Mouse (Mus musculus): Measurements from ENCODE around the gene Epo. TPM values are rescaled to one million over a fixed set of nuclear protein-coding genes. Genes with fewer than 3 reads are reported as not detected.

Gene Epo
- polyA plus RNA-seq, 1 experiment = not detected

DNA sequence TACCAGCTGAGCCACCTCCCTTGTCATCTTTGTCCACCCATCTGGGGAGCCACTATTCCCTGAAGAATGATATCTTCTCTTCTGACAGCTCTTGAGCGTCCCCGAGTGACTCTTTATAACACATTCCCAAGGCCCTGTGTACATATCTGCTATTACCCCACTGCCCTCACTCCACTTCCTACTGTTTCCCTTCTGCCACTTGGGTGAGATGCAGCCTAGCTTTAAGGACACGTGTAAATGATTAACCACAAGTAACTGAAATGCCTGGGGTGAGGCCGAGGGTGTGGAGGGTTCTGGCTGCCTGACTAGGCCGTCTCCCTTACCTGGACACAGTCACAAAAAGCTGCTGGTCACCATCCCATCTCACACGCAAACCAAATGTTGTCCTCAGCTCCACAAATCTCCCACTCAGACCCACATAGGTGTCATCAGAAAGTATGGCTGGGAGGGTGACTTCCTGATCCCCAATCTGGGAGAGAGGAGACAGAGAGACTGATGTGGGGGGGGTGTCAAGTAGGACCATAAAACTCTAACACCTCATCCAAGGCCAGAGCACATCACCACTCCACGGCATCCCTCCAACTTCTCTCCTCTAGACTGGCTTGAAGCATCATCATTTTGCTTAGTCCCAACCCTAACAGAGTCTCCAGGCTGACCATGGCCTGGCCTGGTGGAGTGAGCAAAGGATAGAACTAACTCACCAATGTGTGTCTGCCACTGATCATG lies 77.0 kb downstream of the Epo start:
- H3K4me1 ChIP-seq (ENCODE audit: control insufficient read depth, insufficient read depth, low read length) = no peaks in the 10 kb centered on the region
- TF ChIP-seq POLR2A (IDR thresholded peaks at IDR 0.05; ENCODE audit: borderline replicate concordance, insufficient read depth, low read length) = no peak
- no peak for TF ChIP-seq CTCF (IDR thresholded peaks at IDR 0.05; ENCODE audit: borderline replicate concordance, insufficient read depth, low read depth, low read length)
- WGBS = 72% methylated on average over 7 of the region's 7 CpGs
- no peak for DNase-seq
- no peak overlapping the region for H3K27ac ChIP-seq (ENCODE audit: insufficient read depth, low read length)
- H3K4me3 ChIP-seq (replicated peaks; ENCODE audit: insufficient read depth, low read depth, low read length) = no peak overlapping the region
- H3K27me3 ChIP-seq (ENCODE audit: control insufficient read depth, insufficient read depth, low read length) = no peaks in the 10 kb centered on the region

DNA sequence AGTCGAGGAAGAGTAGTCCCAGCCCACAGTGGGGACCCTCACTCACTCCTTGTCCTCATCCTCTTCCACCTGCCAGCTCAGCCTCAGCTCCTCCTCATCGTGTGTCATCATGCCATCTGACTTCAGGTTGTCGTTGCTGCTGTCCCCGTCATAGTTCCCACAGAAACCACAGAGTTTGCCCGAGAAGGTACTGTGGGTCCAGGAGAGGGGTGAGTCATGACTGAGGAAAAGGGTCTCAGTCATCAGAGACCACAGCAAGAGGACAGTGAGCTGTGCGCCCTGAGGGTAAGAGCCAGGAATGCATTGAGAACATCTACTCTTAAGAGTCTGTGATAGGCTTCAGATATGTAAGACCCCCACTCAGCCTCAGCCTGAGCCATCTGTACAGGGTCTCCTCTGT lies 77.8 kb downstream of the Epo start:
- no peaks in the 10 kb centered on the region for H3K4me1 ChIP-seq (ENCODE audit: control insufficient read depth, insufficient read depth, low read length)
- TF ChIP-seq POLR2A (IDR thresholded peaks at IDR 0.05; ENCODE audit: borderline replicate concordance, insufficient read depth, low read length) (no peak), CTCF (IDR thresholded peaks at IDR 0.05; ENCODE audit: borderline replicate concordance, insufficient read depth, low read depth, low read length) (no peak)
- H3K4me3 ChIP-seq (replicated peaks; ENCODE audit: insufficient read depth, low read depth, low read length) = no peak overlapping the region
- no peak overlapping the region for H3K27ac ChIP-seq (ENCODE audit: insufficient read depth, low read length)
- 85% methylated on average over 6 of the region's 6 CpGs for WGBS
- DNase-seq = no peak
- no peaks in the 10 kb centered on the region for H3K27me3 ChIP-seq (ENCODE audit: control insufficient read depth, insufficient read depth, low read length)

GRCm38 (mm10) chr5:137445536-137445935 lies 87.5 kb downstream of the Epo start:
- Histone ChIP-seq H3K4me1 (ENCODE audit: control insufficient read depth, insufficient read depth, low read length) (no peaks in the 10 kb centered on the region), H3K27me3 (ENCODE audit: control insufficient read depth, insufficient read depth, low read length) (no peaks in the 10 kb centered on the region), H3K4me3 (replicated peaks; ENCODE audit: insufficient read depth, low read depth, low read length) (no peak overlapping the region), H3K27ac (ENCODE audit: insufficient read depth, low read length) (no peak overlapping the region)
- DNase-seq = no peak
- TF ChIP-seq CTCF (IDR thresholded peaks at IDR 0.05; ENCODE audit: borderline replicate concordance, insufficient read depth, low read depth, low read length) (no peak), POLR2A (IDR thresholded peaks at IDR 0.05; ENCODE audit: borderline replicate concordance, insufficient read depth, low read length) (no peak)

DNA sequence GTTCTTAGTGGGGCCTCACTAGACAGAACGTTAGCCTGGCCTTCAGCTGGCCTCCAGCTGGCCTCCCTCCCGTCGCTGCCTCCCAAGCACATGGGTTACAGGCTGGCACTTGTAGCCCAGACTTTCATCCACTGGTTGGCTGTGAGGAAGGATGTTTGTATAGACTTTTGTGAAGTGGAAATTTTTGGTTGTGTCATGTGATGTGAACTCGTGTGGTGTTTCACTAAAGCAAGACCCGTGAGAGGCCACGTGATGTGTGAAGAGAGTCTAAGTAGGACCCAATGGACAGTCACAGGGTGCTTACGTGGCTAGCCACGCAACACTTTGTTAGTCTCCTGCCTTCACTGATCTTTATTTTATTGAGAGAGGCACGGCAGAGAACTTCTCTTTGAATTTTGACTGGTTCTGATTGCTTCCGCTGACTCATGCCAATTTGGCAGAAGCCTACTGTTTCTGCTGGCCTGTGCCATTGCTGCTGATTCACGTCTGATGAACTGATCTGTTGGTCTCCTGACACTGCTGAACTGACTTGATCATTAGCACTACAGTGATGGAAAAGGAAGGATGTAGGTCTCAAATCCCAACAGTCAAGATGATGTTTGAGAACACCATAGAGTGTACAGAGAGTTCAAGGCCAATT lies 92.7 kb downstream of the Epo start:
- Histone ChIP-seq H3K4me3 (replicated peaks; ENCODE audit: insufficient read depth, low read depth, low read length) (no peak overlapping the region), H3K4me1 (ENCODE audit: control insufficient read depth, insufficient read depth, low read length) (no peaks in the 10 kb centered on the region), H3K27ac (ENCODE audit: insufficient read depth, low read length) (no peak overlapping the region), H3K27me3 (ENCODE audit: control insufficient read depth, insufficient read depth, low read length) (no peaks in the 10 kb centered on the region)
- no peak for DNase-seq
- TF ChIP-seq CTCF (IDR thresholded peaks at IDR 0.05; ENCODE audit: borderline replicate concordance, insufficient read depth, low read depth, low read length) = no peak
- TF ChIP-seq POLR2A (IDR thresholded peaks at IDR 0.05; ENCODE audit: borderline replicate concordance, insufficient read depth, low read length) = no peak
- 40% methylated on average over 11 of the region's 11 CpGs for WGBS

DNA sequence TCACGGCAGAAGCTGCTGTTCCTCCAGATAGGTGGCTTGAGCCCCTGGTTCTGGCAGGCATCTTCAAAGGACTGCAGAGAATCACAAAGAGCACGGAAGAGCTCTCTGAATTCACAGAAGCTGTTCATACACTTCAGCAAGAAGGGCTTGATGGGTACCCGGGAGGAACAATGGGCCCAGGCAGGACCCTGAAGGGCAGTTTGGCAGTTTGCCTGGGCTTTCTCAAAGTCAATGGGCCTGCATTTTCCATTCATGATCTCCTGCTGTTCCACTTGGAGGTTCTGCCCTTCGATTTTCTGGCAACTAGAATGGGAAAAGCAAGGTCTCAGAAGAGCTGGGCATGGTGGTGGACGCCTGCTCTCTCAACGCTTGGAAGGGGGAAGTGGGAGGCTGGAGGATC lies 99.2 kb downstream of the Epo start:
- no peak overlapping the region for H3K4me3 ChIP-seq (replicated peaks; ENCODE audit: insufficient read depth, low read depth, low read length)
- 23% methylated on average over 6 of the region's 6 CpGs for WGBS
- DNase-seq = peak in 1 of 2 experiments; percentile 8
- no peak overlapping the region for H3K27ac ChIP-seq (ENCODE audit: insufficient read depth, low read length)
- no peak for TF ChIP-seq CTCF (IDR thresholded peaks at IDR 0.05; ENCODE audit: borderline replicate concordance, insufficient read depth, low read depth, low read length)
- H3K4me1 ChIP-seq (ENCODE audit: control insufficient read depth, insufficient read depth, low read length) = no peaks in the 10 kb centered on the region
- H3K27me3 ChIP-seq (ENCODE audit: control insufficient read depth, insufficient read depth, low read length) = no peaks in the 10 kb centered on the region

Other genes with a start within 250 kb of the Epo start
- gene Ache, start 245.7 kb downstream of the Epo start, polyA plus RNA-seq (2012; rRNA removed) = 155 and 165 TPM in 2 replicates
- gene Ufsp1, start 238.6 kb downstream of the Epo start, polyA plus RNA-seq (2012; rRNA removed) = 27.9 and 28.2 TPM in 2 replicates
- gene Srrt, start 225.6 kb downstream of the Epo start, polyA plus RNA-seq (2012; rRNA removed) = 208 and 224 TPM in 2 replicates
- gene Trip6, start 218.8 kb downstream of the Epo start, polyA plus RNA-seq (2012; rRNA removed) = 10.3 and 11.0 TPM in 2 replicates
- 31.0 and 31.6 TPM in 2 replicates for gene Slc12a9, start 199.6 kb downstream of the Epo start, polyA plus RNA-seq (2012; rRNA removed)
- gene Ephb4, start 183.1 kb downstream of the Epo start, polyA plus RNA-seq (2012; rRNA removed) = 4.9 and 5.0 TPM in 2 replicates
- 0.21 and 0.31 TPM in 2 replicates for gene Zan, start 56.2 kb downstream of the Epo start, polyA plus RNA-seq (2012; rRNA removed)
- gene Pop7, start 30.7 kb downstream of the Epo start, polyA plus RNA-seq (2012; rRNA removed) = 54.8 and 55.3 TPM in 2 replicates
- gene Gigyf1, start 14.7 kb downstream of the Epo start, polyA plus RNA-seq (2012; rRNA removed) = 59.8 and 61.2 TPM in 2 replicates
- gene Gnb2, start 268 bp upstream of the Epo start, polyA plus RNA-seq (2012; rRNA removed) = 410 and 442 TPM in 2 replicates
- gene Actl6b, start 20.3 kb upstream of the Epo start, polyA plus RNA-seq (2012; rRNA removed) = 125 and 135 TPM in 2 replicates
- 6.7 and 6.8 TPM in 2 replicates for gene Tfr2, start 36.6 kb upstream of the Epo start, polyA plus RNA-seq (2012; rRNA removed)
- 56.0 and 61.7 TPM in 2 replicates for gene Mospd3, start 67.8 kb upstream of the Epo start, polyA plus RNA-seq (2012; rRNA removed)
- 11.3 and 15.1 TPM in 2 replicates for gene Pcolce, start 80.5 kb upstream of the Epo start, polyA plus RNA-seq (2012; rRNA removed)
- 0.25 and 0.31 TPM in 2 replicates for gene Fbxo24, start 95.8 kb upstream of the Epo start, polyA plus RNA-seq (2012; rRNA removed)
- gene Lrch4, start 95.9 kb upstream of the Epo start, polyA plus RNA-seq (2012; rRNA removed) = 14.4 and 14.8 TPM in 2 replicates
- 8.1 and 9.9 TPM in 2 replicates for gene Gm20605, start 95.9 kb upstream of the Epo start, polyA plus RNA-seq (2012; rRNA removed)
- gene Sap25, start 108.1 kb upstream of the Epo start, polyA plus RNA-seq (2012; rRNA removed) = 17.1 and 19.7 TPM in 2 replicates
- 0.17 and 0.18 TPM in 2 replicates for gene Irs3, start 112.5 kb upstream of the Epo start, polyA plus RNA-seq (2012; rRNA removed)
- 39.8 and 41.3 TPM in 2 replicates for gene Agfg2, start 151.5 kb upstream of the Epo start, polyA plus RNA-seq (2012; rRNA removed)
- 59.1 and 60.7 TPM in 2 replicates for gene Nyap1, start 208.4 kb upstream of the Epo start, polyA plus RNA-seq (2012; rRNA removed)
- gene Tsc22d4, start 212.5 kb upstream of the Epo start, polyA plus RNA-seq (2012; rRNA removed) = 465 and 497 TPM in 2 replicates
- gene Ppp1r35, start 245.6 kb upstream of the Epo start, polyA plus RNA-seq (2012; rRNA removed) = 47.0 and 48.2 TPM in 2 replicates

Data from cerebellum, adult 2 months (tissue).